Mouse (Mus musculus) telencephalon, adult 2 months (tissue): ENCODE data around the gene Hk1.
"Not testable (repeated sequence)": the region's sequence is repeated elsewhere in the genome, so short reads cannot be mapped to it uniquely, and the experiment has no call there.

Experiments used
- DNase-seq: peaks from one replicate; pipeline ENCODE4 v3.0.0-alpha.2; 2011; ENCODE audit warnings: low read depth, low spot score

The Hk1 gene

DNA sequence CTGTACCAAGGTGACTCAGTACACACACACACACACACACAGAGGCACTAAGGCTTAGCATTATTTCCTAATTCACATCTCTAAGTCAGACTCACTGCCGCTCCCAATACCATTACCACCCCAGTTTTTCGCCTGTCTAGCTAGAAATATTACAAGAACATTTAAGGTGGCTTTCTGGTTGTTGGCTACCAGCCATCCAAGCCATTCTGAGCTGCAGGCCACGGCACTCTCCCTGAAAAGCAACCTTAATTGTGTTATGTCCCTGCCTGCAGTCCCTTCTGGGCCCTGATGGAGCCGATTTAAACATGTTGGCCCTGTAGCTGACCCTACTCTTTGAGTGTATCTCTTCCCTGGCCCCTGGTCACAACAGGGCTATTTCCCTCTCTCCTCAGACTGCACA is 37.8 kb downstream of the Hk1 start:
- no peak for DNase-seq

DNA sequence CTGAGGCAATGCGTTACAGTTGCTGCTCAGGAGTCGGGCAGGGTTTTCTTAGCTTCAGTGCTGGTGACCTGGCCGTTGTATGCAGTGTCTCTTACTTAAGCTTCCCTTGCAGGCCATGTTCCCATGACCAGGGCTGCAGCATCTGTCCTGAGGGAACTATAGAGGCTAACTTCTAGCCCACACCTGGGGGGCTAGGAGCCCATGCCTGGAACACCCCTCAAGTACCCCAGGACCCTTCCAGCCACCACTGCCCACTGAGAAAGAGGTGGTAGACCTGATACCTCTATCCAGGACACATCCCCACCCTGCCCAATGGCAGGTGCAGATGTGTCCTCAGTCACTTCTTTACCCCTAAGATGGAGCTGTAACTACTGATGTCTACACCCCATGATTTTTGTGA is 38.7 kb downstream of the Hk1 start:
- no peak for DNase-seq

- peak; percentile 98 for DNase-seq
Measured at GRCm38 (mm10) chr10:62340095-62340731, 39.5 kb downstream of the Hk1 start.

DNA sequence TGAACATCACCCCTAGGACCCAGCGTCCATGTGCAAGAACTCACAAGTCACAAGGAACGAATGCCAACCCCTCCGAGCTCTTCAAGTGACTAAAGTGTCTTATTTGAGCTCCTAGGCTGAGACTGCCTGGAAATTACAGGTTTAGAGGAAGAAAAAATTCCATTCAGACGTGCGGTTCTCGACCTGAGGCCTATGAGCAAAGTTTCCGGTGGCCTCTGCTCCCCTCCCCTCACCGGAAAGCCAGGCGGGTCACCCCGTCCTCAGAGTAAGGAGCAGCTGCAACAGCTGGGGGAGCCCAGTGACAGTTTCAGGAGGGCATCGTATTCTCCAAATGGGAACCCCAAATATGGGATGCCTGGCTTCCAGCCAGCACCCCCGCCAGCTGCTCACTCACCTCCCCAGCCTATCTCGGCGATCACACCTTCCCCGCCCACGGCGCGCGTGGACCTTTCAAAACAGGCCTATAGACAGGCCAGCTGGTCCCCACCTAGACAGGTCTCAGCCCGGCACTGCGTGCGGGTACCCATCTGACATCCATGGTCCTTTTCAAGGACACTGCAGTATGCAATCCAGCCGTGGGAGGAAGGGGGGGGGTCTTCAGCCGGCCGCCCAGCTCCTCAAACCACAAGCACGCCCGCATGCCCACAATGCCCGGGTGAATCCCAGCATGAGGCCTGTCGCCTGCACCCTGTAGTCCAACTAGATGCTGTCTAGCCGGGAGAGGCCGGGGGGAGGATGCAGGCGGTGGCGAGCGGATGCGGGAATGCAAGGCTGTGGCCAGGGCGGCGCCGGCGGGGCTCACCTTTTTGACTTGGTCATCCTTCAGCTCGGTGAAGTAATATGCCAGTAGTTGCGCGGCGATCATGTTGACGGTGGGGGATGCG is 40.3 kb downstream of the Hk1 start:
- DNase-seq: no peak

DNA sequence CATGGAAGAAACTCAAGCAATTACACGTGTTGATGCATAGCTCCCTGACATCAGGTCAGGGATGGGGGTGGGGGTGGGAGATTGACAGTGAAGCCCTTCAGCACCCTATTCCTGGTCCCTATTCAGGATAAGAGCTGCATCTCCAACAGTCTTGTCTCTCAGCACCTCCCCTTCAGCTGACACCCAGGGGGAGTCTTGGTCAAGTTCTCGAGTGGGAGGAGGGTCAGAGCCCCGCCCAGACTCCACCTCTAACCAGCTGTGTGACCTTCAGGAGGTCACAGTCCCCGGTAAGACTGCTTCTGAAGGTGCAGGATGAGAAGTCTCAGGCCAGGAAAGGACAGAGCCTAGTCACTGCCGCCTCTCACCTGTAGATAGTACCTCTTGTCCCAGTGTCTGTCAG is 41.1 kb downstream of the Hk1 start:
- DNase-seq: no peak

- DNase-seq: no peak
Measured at GRCm38 (mm10) chr10:62338176-62338575, 41.5 kb downstream of the Hk1 start.

DNA sequence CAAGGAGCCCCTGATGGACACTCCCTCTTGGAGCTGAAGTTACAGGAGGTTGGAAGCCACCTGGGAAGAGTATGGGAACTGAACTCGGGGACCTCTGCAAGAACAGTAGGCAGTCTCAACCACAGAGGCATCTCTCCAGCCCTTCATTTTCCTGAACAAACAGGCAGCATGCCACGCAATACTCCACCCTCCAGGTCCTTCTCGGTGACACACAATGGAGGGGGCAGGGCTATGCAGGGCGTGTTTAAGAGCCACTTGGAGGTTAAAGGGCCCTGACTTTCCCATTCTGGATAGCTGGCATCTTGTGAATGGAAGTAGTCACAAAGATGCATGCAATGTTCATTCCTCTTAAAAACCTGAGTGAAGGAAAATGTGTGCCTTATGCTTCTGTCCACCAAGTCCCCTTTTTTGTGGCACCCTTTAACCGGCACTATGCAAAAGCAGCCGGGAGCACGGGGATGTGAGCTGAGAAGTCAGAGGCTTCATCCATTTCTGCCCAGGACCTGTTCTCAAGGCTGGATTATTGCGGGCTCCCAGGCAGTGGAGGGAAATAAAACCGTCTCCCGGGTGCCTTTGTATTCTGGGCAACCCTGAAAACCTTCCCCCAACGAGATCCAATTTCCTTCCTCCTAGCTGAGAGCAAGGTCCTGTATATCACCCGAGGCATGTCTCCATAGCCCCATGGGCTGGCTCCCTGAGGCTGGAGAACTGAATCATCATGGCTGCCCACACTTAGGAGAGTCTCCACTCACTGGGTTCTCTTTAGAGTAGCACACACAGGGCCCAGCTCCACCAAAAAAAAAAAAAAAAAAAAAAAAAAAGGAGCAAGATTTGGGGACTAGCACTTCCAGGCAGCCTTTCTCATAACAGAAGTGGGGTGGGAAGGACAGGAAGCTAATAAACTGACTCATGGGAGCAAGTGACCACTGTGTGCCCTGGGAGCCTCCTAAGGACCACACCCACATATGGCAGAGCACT is 42.8 kb downstream of the Hk1 start:
- DNase-seq: no peak

GRCm38 (mm10) chr10:62335423-62335776 is 44.3 kb downstream of the Hk1 start:
- DNase-seq: no peak

DNA sequence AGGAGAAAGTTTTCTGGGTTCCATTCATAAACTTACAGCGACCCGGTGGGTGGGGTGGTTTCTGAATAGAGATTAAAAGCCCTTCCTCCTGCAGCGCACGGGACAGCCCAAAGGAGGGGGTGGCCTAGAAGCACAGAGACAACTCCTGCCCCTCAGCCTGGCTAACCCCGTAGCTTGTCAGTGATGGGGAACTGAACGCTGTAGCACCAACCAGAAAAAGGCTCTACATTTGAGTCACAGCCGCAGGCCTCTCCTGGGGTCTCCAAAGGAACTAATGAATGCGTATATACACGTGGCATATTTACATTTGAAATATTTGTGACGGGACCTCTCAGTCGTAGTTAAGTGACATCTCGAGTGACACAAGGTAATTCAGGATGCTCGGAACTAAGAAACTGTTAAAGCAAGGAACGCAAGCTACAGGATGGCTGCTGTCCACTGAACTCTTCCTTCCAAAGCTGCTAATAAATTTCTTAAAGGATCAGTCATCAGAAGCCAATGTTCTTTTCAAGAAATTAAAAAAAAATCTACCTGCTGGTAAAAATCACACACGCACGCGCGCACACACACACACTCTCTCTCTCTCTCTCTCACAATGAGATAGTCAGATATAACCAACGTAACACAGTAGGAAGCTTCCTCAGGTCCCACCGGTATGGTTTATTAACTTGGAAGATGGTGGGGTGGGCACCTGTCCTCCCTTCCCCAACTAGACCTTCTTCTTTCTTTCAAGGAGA is 44.9 kb downstream of the Hk1 start:
- DNase-seq: no peak

DNA sequence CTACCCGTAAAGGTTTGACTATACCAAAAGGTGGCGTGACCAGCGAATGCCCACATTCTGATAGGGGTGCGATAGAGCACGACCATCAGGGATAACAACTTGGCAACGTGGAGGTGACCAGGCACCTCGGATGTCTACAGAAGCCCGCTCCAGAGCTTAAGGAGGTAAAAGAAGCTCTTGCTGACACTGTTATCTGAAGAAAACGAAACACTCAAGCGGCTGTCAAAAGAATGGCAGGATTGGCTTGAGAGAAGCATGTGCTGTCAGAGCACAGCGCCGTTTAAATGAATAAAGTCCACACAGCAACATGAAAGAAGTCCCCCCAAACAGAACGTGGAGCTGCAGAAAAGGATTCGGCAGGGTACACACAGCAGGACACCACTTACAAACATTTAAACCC is 46.4 kb downstream of the Hk1 start:
- no peak for DNase-seq

DNA sequence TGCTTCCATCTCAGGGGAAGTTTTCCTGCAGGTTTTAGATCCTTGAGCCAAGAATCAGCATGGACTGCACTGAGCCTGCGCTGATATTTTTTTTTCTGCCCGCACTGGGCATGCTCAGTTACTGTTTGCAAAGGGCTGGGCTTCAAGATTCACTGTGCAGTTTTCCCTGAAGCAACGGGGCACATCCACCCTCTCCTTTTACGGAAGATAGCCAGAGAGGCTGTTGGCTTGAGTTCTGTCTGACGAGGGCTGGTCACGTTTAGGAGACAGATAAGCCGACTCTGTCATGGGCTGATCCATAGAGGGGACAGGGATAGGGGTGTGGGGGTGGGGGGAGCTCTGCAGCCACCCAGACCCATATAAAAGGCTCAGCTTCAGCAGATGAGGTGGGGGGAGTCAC is 47.2 kb downstream of the Hk1 start:
- DNase-seq: peak; percentile 73

GRCm38 (mm10) chr10:62331771-62332170 is 47.9 kb downstream of the Hk1 start:
- no peak for DNase-seq

DNA sequence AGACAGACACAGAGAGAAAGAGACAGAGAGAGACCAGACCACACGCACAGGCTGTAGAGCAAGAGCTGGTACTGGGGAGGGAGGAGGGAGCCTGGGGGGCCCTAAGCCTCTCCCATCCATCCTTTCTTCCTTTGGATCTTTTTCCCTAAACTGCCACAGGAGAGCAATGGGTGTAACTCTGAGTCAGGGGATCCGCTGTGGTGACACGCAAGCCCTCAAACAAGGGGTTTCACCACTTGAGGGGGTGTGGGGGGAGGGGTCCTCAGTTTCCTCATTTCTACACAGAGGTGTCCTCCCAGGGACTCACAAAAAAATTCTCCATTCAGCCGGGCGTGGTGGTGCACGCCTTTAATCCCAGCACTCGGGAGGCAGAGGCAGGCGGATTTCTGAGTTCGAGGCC is 48.4 kb downstream of the Hk1 start:
- no peak for DNase-seq

GRCm38 (mm10) chr10:62329846-62330245 is 49.9 kb downstream of the Hk1 start:
- no peak for DNase-seq

GRCm38 (mm10) chr10:62328886-62329412 is 50.8 kb downstream of the Hk1 start:
- no peak for DNase-seq

GRCm38 (mm10) chr10:62327572-62328317 is 52.0 kb downstream of the Hk1 start:
- no peak for DNase-seq

DNA sequence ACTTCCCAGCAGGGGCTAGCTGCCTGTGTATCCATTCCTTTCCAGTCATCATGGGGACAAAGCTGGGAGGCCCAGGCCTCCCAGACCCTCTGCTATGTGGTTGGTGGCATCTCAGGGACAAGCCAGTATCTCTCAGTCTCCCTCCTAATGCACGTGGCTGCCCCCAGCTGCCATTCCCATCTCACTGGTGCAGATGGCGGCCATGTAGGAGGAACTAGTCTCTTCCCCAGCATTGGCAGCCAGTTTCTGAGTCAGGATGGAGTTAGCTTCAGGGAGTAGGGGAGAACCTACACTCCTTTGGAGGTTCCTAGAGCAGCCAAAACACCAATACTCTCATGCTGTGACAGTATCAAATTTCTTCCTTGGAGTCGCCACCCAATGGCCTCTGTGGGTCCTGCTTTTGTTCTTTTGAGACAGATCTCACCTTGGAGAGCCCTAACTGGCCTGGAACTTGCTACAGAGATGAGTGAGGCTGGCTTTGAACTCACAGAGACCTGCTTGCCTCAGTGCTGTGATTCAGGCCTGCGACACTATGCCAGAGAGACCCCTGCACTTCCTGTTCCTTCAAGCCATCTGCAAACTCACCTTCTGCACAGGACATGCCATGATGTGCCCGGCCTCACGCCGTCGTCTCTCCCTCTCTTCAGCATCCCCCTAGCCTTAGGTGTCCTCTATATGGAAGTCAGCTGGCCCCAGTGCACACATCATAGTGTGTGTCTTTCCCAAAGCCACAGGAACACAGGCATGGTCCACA is 52.7 kb downstream of the Hk1 start:
- no peak for DNase-seq

- DNase-seq: no peak
Measured at GRCm38 (mm10) chr10:62326002-62326401, 53.7 kb downstream of the Hk1 start.

DNA sequence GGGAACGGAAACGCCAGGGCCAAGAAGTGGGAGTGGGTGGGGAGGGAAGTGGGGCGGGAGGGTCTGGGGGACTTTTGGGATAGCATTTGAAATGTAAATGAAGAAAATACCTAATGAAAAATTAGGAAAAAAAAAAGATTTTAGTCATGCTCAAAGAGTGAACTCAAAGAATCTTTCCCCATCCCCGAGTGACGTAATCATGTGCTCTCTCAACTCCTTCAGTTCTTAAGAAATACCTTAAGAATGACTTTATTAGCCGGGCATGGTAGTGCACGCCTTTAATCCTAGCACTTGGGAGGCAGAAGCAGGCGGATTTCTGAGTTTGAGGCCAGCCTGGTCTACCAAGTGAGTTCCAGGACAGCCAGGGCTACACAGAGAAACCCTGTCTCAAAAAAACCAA is 56.9 kb downstream of the Hk1 start:
- not testable (repeated sequence) for DNase-seq

DNA sequence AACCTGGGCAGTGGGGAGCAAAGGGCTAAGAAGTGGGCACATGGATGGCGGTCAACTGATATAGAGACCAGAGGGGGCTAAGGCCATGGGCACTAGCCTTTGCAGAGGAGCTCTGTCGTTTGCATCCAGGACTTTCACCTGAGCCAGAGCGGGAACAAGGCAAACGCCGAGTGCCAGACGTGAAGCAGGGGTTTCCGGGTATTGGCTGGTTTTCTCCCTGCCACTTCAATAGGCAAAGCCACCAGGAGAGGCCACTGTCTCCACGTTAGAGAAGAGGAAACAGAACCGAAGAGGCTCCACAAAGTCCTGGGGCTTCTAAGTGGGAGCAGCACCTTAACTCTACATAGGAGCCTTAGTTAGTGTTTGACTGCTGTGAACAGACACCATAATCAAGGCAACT is 58.3 kb downstream of the Hk1 start:
- no peak for DNase-seq
